ENCODE assay signal across 32 mouse cellular contexts in genomic region chr9:122287526-122287925, GRCm38 (mm10).
"Had no signal": no experiment of that assay in that cellular context is flagged by ENCODE, and none has a peak within 500 bp of the region (broad histone marks: within the 10 kb centered on the region; RNA-seq: fewer than 3 reads in every experiment).

No protein-coding gene starts in this region.

- DNase-seq: left cerebral cortex, postnatal 4 days; liver; liver, embryonic 13.5 days; liver, postnatal 0 days; lung, adult 18-20 months; lung, adult 2 months; lung, embryonic 14.5 days; lung, postnatal 10 days; lung, postnatal 14 days; lung, postnatal 36 days; lung, postnatal 4 days; midbrain, embryonic 14.5 days had no signal

- H3K27ac ChIP-seq: limb, embryonic 10.5 days; limb, embryonic 12.5 days; limb, embryonic 13.5 days; limb, embryonic 15.5 days; liver, embryonic 12.5 days; liver, embryonic 13.5 days; liver, embryonic 14.5 days; liver, embryonic 15.5 days; lung, embryonic 15.5 days; macrophage; midbrain, embryonic 10.5 days; midbrain, embryonic 12.5 days; midbrain, embryonic 13.5 days; midbrain, embryonic 15.5 days; neural tube, embryonic 12.5 days had no signal

- H3K4me3 ChIP-seq: limb, embryonic 10.5 days; limb, embryonic 12.5 days; limb, embryonic 13.5 days; limb, embryonic 15.5 days; liver, embryonic 12.5 days; liver, embryonic 13.5 days; liver, embryonic 15.5 days; lung, embryonic 15.5 days; megakaryocyte, embryonic 14.5 days; midbrain, embryonic 10.5 days; midbrain, embryonic 12.5 days; midbrain, embryonic 13.5 days; midbrain, embryonic 15.5 days; myocyte; neural tube, embryonic 12.5 days had no signal

- H3K4me2 ChIP-seq: limb, embryonic 12.5 days; limb, embryonic 13.5 days; limb, embryonic 15.5 days; liver, embryonic 11.5 days; liver, embryonic 12.5 days; liver, embryonic 13.5 days; liver, embryonic 15.5 days; lung, embryonic 14.5 days; lung, embryonic 15.5 days; midbrain, embryonic 11.5 days; midbrain, embryonic 12.5 days; midbrain, embryonic 13.5 days; midbrain, embryonic 15.5 days; neural tube, embryonic 12.5 days had no signal

- H3K9me3 ChIP-seq: limb, embryonic 10.5 days; limb, embryonic 12.5 days; limb, embryonic 13.5 days; limb, embryonic 15.5 days; liver, embryonic 12.5 days; liver, embryonic 13.5 days; liver, embryonic 15.5 days; lung, embryonic 15.5 days; midbrain, embryonic 10.5 days; midbrain, embryonic 12.5 days; midbrain, embryonic 13.5 days; midbrain, embryonic 15.5 days; neural tube, embryonic 12.5 days had no signal

- H3K9ac ChIP-seq: limb, embryonic 12.5 days; limb, embryonic 13.5 days; limb, embryonic 15.5 days; liver, embryonic 12.5 days; liver, embryonic 13.5 days; liver, embryonic 14.5 days; liver, embryonic 15.5 days; liver, postnatal 0 days; lung, embryonic 14.5 days; lung, embryonic 15.5 days; midbrain, embryonic 12.5 days; midbrain, embryonic 13.5 days; midbrain, embryonic 15.5 days; neural tube, embryonic 12.5 days had no signal

- ATAC-seq: liver, embryonic 12.5 days; liver, postnatal 0 days; lung, postnatal 0 days; midbrain, embryonic 13.5 days; midbrain, embryonic 15.5 days; midbrain, embryonic 16.5 days had no signal

- H3K36me3 ChIP-seq: limb, embryonic 10.5 days; limb, embryonic 12.5 days; limb, embryonic 13.5 days; limb, embryonic 15.5 days; liver, embryonic 12.5 days; liver, embryonic 13.5 days; liver, embryonic 15.5 days; lung, embryonic 15.5 days; midbrain, embryonic 10.5 days; midbrain, embryonic 12.5 days; midbrain, embryonic 13.5 days; midbrain, embryonic 15.5 days; neural tube, embryonic 12.5 days had no signal

- H3K27me3 ChIP-seq: limb, embryonic 12.5 days; limb, embryonic 13.5 days; limb, embryonic 15.5 days; liver, embryonic 12.5 days; lung, embryonic 15.5 days; midbrain, embryonic 12.5 days; midbrain, embryonic 13.5 days; midbrain, embryonic 15.5 days; neural tube, embryonic 12.5 days had no signal

- H3K4me1 ChIP-seq: liver, embryonic 15.5 days had no signal
